Mouse (Mus musculus): ENCODE results near the gene Sgms1. TPM values are rescaled to one million over a fixed set of nuclear protein-coding genes. Genes with fewer than 3 reads are reported as not detected.

The Sgms1 gene
- polyA plus RNA-seq, 1 experiment = 5.3 TPM

- H3K27me3 ChIP-seq (ENCODE audit: control insufficient read depth, insufficient read depth, insufficient read length) = no peaks in the 10 kb centered on the region
These were observed 8.0 kb downstream of the Sgms1 start for GRCm38 (mm10) chr19:32381511-32381961.

GRCm38 (mm10) chr19:32380748-32381147 lies 8.8 kb downstream of the Sgms1 start:
- no peak overlapping the region for H3K4me3 ChIP-seq (ENCODE audit: insufficient read depth, poor library complexity, severe bottlenecking)
- peaks cover 67% of the 10 kb centered on the region for H3K79me2 ChIP-seq (ENCODE audit: control insufficient read depth, insufficient read depth)
- no peak for TF ChIP-seq FOSL1 (IDR thresholded peaks at IDR 0.05; ENCODE audit: insufficient read depth, low read length, poor library complexity, severe bottlenecking)
- TF ChIP-seq USF1 (IDR thresholded peaks at IDR 0.05; ENCODE audit: low read depth) = no peak
- TF ChIP-seq MYOD1 (IDR thresholded peaks at IDR 0.05; ENCODE audit: control insufficient read depth, insufficient read length, low read depth) = no peak
- TF ChIP-seq CEBPB (IDR thresholded peaks at IDR 0.05; ENCODE audit: low read depth) = no peak
- TF ChIP-seq CTCF (IDR thresholded peaks at IDR 0.05; ENCODE audit: control insufficient read depth, insufficient read depth, insufficient read length) = no peak
- no peak for TF ChIP-seq MAX (IDR thresholded peaks at IDR 0.05)
- no peak for TF ChIP-seq MYOG (IDR thresholded peaks at IDR 0.05; ENCODE audit: control insufficient read depth, extremely low read depth, insufficient read length)
- peaks cover 11% of the 10 kb centered on the region for H3K79me3 ChIP-seq (ENCODE audit: low read depth)
- H3K27me3 ChIP-seq (ENCODE audit: control insufficient read depth, insufficient read depth, insufficient read length) = no peaks in the 10 kb centered on the region
- H3ac ChIP-seq (ENCODE audit: control insufficient read depth, insufficient read length, low read depth) = no peak overlapping the region
- no peaks in the 10 kb centered on the region for H3K36me3 ChIP-seq (ENCODE audit: control insufficient read depth, insufficient read depth)

More at GRCm38 (mm10) chr19:32381511-32381961, 8.0 kb downstream of the Sgms1 start:
- H3K4me3 ChIP-seq (ENCODE audit: insufficient read depth, poor library complexity, severe bottlenecking) = no peak overlapping the region
- no peaks in the 10 kb centered on the region for H3K36me3 ChIP-seq (ENCODE audit: control insufficient read depth, insufficient read depth)
- peaks cover 64% of the 10 kb centered on the region for H3K79me2 ChIP-seq (ENCODE audit: control insufficient read depth, insufficient read depth)
- no peak for TF ChIP-seq MYOD1 (IDR thresholded peaks at IDR 0.05; ENCODE audit: control insufficient read depth, insufficient read length, low read depth)
- TF ChIP-seq USF1 (IDR thresholded peaks at IDR 0.05; ENCODE audit: low read depth) = no peak
- no peak for TF ChIP-seq CTCF (IDR thresholded peaks at IDR 0.05; ENCODE audit: control insufficient read depth, insufficient read depth, insufficient read length)
- TF ChIP-seq CEBPB (IDR thresholded peaks at IDR 0.05; ENCODE audit: low read depth) = no peak
- TF ChIP-seq FOSL1 (IDR thresholded peaks at IDR 0.05; ENCODE audit: insufficient read depth, low read length, poor library complexity, severe bottlenecking) = no peak
- no peak for TF ChIP-seq MYOG (IDR thresholded peaks at IDR 0.05; ENCODE audit: control insufficient read depth, extremely low read depth, insufficient read length)
- TF ChIP-seq MAX (IDR thresholded peaks at IDR 0.05) = no peak
- no peak overlapping the region for H3ac ChIP-seq (ENCODE audit: control insufficient read depth, insufficient read length, low read depth)
- H3K79me3 ChIP-seq (ENCODE audit: low read depth) = peaks cover 11% of the 10 kb centered on the region

GRCm38 (mm10) chr19:32379239-32379920 lies 10.1 kb downstream of the Sgms1 start:
- peaks cover 53% of the 10 kb centered on the region for H3K79me2 ChIP-seq (ENCODE audit: control insufficient read depth, insufficient read depth)

GRCm38 (mm10) chr19:32378581-32378980 lies 10.9 kb downstream of the Sgms1 start:
- Histone ChIP-seq H3K4me3 (ENCODE audit: insufficient read depth, poor library complexity, severe bottlenecking) (no peak overlapping the region), H3K36me3 (ENCODE audit: control insufficient read depth, insufficient read depth) (no peaks in the 10 kb centered on the region), H3ac (ENCODE audit: control insufficient read depth, insufficient read length, low read depth) (no peak overlapping the region), H3K79me2 (ENCODE audit: control insufficient read depth, insufficient read depth) (peaks cover 45% of the 10 kb centered on the region), H3K79me3 (ENCODE audit: low read depth) (peaks cover 6% of the 10 kb centered on the region), H3K27me3 (ENCODE audit: control insufficient read depth, insufficient read depth, insufficient read length) (no peaks in the 10 kb centered on the region)
- no peak for TF ChIP-seq MYOG (IDR thresholded peaks at IDR 0.05; ENCODE audit: control insufficient read depth, extremely low read depth, insufficient read length)
- no peak for TF ChIP-seq MAX (IDR thresholded peaks at IDR 0.05)
- no peak for TF ChIP-seq MYOD1 (IDR thresholded peaks at IDR 0.05; ENCODE audit: control insufficient read depth, insufficient read length, low read depth)
- TF ChIP-seq USF1 (IDR thresholded peaks at IDR 0.05; ENCODE audit: low read depth) = no peak

More at GRCm38 (mm10) chr19:32379239-32379920, 10.1 kb downstream of the Sgms1 start:
- Histone ChIP-seq H3K79me3 (ENCODE audit: low read depth) (peaks cover 8% of the 10 kb centered on the region), H3K27me3 (ENCODE audit: control insufficient read depth, insufficient read depth, insufficient read length) (no peaks in the 10 kb centered on the region), H3ac (ENCODE audit: control insufficient read depth, insufficient read length, low read depth) (no peak overlapping the region), H3K36me3 (ENCODE audit: control insufficient read depth, insufficient read depth) (no peaks in the 10 kb centered on the region), H3K4me3 (ENCODE audit: insufficient read depth, poor library complexity, severe bottlenecking) (no peak overlapping the region)
- TF ChIP-seq CTCF (IDR thresholded peaks at IDR 0.05; ENCODE audit: control insufficient read depth, insufficient read depth, insufficient read length) = no peak

GRCm38 (mm10) chr19:32377701-32378325 lies 11.7 kb downstream of the Sgms1 start:
- Histone ChIP-seq H3ac (ENCODE audit: control insufficient read depth, insufficient read length, low read depth) (no peak overlapping the region), H3K27me3 (ENCODE audit: control insufficient read depth, insufficient read depth, insufficient read length) (no peaks in the 10 kb centered on the region), H3K79me2 (ENCODE audit: control insufficient read depth, insufficient read depth) (peaks cover 42% of the 10 kb centered on the region), H3K4me3 (ENCODE audit: insufficient read depth, poor library complexity, severe bottlenecking) (no peak overlapping the region), H3K36me3 (ENCODE audit: control insufficient read depth, insufficient read depth) (no peaks in the 10 kb centered on the region), H3K79me3 (ENCODE audit: low read depth) (peaks cover 3% of the 10 kb centered on the region)
- TF ChIP-seq USF1 (IDR thresholded peaks at IDR 0.05; ENCODE audit: low read depth) = no peak
- TF ChIP-seq MAX (IDR thresholded peaks at IDR 0.05) = no peak
- TF ChIP-seq CEBPB (IDR thresholded peaks at IDR 0.05; ENCODE audit: low read depth) = no peak
- no peak for TF ChIP-seq MYOG (IDR thresholded peaks at IDR 0.05; ENCODE audit: control insufficient read depth, extremely low read depth, insufficient read length)
- no peak for TF ChIP-seq MYOD1 (IDR thresholded peaks at IDR 0.05; ENCODE audit: control insufficient read depth, insufficient read length, low read depth)
- no peak for TF ChIP-seq FOSL1 (IDR thresholded peaks at IDR 0.05; ENCODE audit: insufficient read depth, low read length, poor library complexity, severe bottlenecking)
- TF ChIP-seq CTCF (IDR thresholded peaks at IDR 0.05; ENCODE audit: control insufficient read depth, insufficient read depth, insufficient read length) = no peak

Measured in C2C12 (cell line).